Mouse (Mus musculus): ENCODE measurements around the gene Gm20767. TPM values are rescaled to one million over a fixed set of nuclear protein-coding genes. Genes with fewer than 3 reads are reported as not detected.
"Not testable (repeated sequence)": the region's sequence is repeated elsewhere in the genome, so short reads cannot be mapped to it uniquely, and the experiment has no call there.

The Gm20767 gene
- polyA plus RNA-seq, 1 experiment from 2014 or later: not detected

DNA sequence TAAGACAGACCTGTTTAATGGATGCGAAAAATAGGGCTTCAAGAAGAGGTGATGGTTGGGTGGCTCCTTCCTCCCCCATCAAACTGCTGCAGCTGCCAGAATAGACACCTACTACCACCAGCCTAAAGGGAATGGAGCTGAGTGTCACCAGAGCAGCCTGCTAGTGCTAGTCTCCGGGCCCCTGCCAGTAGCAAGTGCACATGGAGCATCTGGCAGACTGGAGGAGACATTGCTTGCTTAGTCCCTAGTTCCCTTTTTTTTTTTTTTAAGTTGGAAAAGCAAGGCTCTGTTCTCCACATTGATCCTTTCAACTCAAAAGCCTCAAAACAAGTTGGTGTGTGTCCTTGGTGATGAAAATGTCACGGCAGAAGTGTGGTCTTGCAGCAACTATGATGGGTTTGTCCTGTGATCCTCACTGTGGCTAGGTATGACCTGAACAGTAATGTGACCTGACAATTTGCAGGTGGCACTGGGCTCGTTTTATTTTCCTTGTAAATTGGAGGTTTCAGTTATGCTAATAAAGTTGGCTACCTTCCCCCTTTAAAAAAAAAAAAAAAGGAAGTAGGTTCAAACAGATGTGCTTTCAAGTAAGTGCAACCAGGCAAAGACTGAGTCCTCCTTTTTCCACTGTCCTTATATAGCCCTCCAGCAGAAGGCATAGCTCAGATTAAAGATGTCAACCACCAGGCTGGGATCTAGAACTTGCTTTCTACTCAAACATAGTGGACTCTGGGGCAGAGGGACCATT, 9.8 kb downstream of the Gm20767 start:
- H3K36me3 ChIP-seq (ENCODE audit: control insufficient read depth, insufficient read depth, low read length); ATAC-seq (ENCODE audit: insufficient number of reproducible peaks, low FRiP score, low TSS enrichment, low read depth); H3K9ac ChIP-seq (ENCODE audit: low read length); H3K4me3 ChIP-seq (ENCODE audit: low read depth, low read length); DNase-seq (ENCODE audit: low spot score); H3K27ac ChIP-seq (replicated peaks; ENCODE audit: low read depth, low read length); H3K4me1 ChIP-seq (ENCODE audit: control insufficient read depth, insufficient read depth, low read length); H3K27me3 ChIP-seq (ENCODE audit: control insufficient read depth, insufficient read depth, low read length); H3K4me2 ChIP-seq (ENCODE audit: low read depth, severe bottlenecking); H3K9me3 ChIP-seq (ENCODE audit: control insufficient read depth, low read length): not testable (repeated sequence)
- 64% methylated on average over 3 of the region's 4 CpGs for WGBS

DNA sequence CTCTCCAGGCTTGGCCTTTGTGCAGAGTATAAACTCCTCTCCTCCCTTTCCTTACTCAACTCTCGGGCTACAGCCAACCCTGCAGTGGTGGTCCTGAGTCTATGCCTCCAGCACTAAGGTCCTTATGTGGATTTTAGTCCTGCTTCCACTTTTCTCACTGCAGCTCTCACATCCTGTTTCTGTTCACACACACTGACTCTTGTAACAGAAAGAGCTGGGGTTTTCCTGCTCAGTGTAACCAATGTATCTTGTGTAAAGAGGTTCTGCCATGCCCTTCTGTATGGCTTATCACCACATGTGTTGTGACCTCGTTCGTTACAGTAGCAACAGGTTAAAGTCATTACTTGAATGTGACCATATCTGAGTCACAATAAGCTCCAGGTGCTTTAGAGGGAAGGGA, 10.5 kb downstream of the Gm20767 start:
- H3K27ac ChIP-seq (replicated peaks; ENCODE audit: low read depth, low read length); DNase-seq (ENCODE audit: low spot score); H3K4me1 ChIP-seq (ENCODE audit: control insufficient read depth, insufficient read depth, low read length); H3K4me3 ChIP-seq (ENCODE audit: low read depth, low read length); H3K9me3 ChIP-seq (ENCODE audit: control insufficient read depth, low read length); H3K27me3 ChIP-seq (ENCODE audit: control insufficient read depth, insufficient read depth, low read length); H3K4me2 ChIP-seq (ENCODE audit: low read depth, severe bottlenecking); H3K36me3 ChIP-seq (ENCODE audit: control insufficient read depth, insufficient read depth, low read length); H3K9ac ChIP-seq (ENCODE audit: low read length); ATAC-seq (ENCODE audit: insufficient number of reproducible peaks, low FRiP score, low TSS enrichment, low read depth): not testable (repeated sequence)
- 67% methylated on average over 3 of the region's 3 CpGs for WGBS

DNA sequence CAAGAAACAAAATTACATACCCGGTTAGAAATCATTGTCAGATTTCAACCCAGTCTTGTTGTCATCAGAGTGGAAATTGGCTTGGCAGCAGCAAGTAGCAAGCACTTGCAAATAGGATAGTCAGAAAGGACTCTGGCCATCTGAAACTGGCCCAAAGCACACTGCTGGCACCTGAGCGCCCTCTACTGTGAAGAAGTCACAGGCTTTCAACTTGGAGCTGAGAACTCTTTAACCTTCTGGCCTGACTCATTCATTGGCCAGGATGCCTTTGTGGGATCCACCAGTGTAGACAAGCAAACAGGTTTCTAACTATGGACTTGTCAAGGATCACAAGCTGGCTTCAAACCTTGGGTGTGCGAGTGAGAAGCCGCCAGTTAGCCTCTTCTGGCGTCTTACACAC, 28.3 kb downstream of the Gm20767 start:
- ATAC-seq (ENCODE audit: insufficient number of reproducible peaks, low FRiP score, low TSS enrichment, low read depth); H3K27me3 ChIP-seq (ENCODE audit: control insufficient read depth, insufficient read depth, low read length); H3K27ac ChIP-seq (replicated peaks; ENCODE audit: low read depth, low read length); H3K4me1 ChIP-seq (ENCODE audit: control insufficient read depth, insufficient read depth, low read length); H3K9me3 ChIP-seq (ENCODE audit: control insufficient read depth, low read length); H3K4me2 ChIP-seq (ENCODE audit: low read depth, severe bottlenecking); H3K9ac ChIP-seq (ENCODE audit: low read length); H3K36me3 ChIP-seq (ENCODE audit: control insufficient read depth, insufficient read depth, low read length); H3K4me3 ChIP-seq (ENCODE audit: low read depth, low read length); DNase-seq (ENCODE audit: low spot score): not testable (repeated sequence)
- WGBS: 45% methylated on average over 5 of the region's 5 CpGs

DNA sequence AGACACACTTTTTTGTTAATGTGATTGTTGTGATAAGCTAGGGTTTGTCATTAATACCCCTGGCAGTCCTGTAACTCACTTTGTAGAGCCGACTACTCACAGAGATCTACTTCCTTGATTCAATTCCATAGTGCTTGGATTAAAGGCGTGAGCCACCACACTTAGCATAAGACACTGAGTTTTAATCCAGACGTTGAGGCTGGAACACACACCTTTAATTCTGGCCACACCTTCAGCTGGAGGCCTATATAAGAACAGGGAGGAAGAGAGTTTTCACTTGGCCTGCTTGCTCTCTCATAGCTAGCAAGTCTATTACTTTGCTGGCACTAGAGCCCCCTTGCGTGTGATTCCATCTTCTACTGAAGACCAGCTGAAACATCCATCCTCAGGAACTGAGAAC, 32.1 kb downstream of the Gm20767 start, which contains the start of gene Gm21818:
Gene Gm21818 (plus strand): TSS at position 301 of the 400 bp plus-strand sequence.
- not testable (repeated sequence) for H3K9ac ChIP-seq (ENCODE audit: low read length); ATAC-seq (ENCODE audit: insufficient number of reproducible peaks, low FRiP score, low TSS enrichment, low read depth)
- 78% methylated on average over 4 of the region's 4 CpGs for WGBS

DNA sequence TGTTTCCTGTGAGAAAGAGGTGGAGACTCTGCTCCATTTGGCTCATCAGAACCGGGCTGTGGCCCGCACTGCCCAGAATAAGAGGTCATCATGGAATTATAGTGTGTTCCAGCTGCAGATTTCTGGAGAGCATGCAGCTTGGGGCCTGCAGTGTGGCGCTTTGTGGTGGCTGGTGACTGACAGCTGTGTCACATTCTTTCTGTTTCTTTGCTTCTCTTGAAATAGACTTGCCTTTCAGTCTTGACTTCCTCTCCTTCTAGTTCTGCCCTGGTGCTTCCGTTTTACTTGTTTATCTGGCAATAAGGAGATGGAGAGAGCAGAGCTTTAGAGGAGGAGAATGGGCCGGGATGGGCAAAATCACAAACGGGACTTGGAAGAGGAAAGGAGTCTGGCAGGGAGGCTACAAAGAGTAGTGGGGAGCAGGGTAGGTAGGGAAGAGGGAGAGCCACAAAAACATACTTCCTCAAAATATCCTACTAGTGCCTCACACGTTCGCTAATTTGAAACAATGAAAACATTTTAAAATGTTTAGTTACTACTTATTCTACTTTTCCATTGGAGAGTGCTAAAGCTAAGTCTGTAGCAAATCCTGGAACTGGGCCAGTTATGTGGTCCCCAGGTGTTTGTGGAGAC, 56.3 kb downstream of the Gm20767 start:
- H3K36me3 ChIP-seq (ENCODE audit: control insufficient read depth, insufficient read depth, low read length); H3K27ac ChIP-seq (replicated peaks; ENCODE audit: low read depth, low read length); H3K9ac ChIP-seq (ENCODE audit: low read length); H3K27me3 ChIP-seq (ENCODE audit: control insufficient read depth, insufficient read depth, low read length); H3K9me3 ChIP-seq (ENCODE audit: control insufficient read depth, low read length); ATAC-seq (ENCODE audit: insufficient number of reproducible peaks, low FRiP score, low TSS enrichment, low read depth); H3K4me2 ChIP-seq (ENCODE audit: low read depth, severe bottlenecking); DNase-seq (ENCODE audit: low spot score); H3K4me1 ChIP-seq (ENCODE audit: control insufficient read depth, insufficient read depth, low read length); H3K4me3 ChIP-seq (ENCODE audit: low read depth, low read length): not testable (repeated sequence)
- WGBS: 83% methylated on average over 7 of the region's 8 CpGs

More for the DNA sequence above, 32.1 kb downstream of the Gm20767 start, which contains the start of gene Gm21818:
- not testable (repeated sequence) for DNase-seq (ENCODE audit: low spot score); H3K27me3 ChIP-seq (ENCODE audit: control insufficient read depth, insufficient read depth, low read length); H3K27ac ChIP-seq (replicated peaks; ENCODE audit: low read depth, low read length); H3K4me3 ChIP-seq (ENCODE audit: low read depth, low read length); H3K9me3 ChIP-seq (ENCODE audit: control insufficient read depth, low read length); H3K36me3 ChIP-seq (ENCODE audit: control insufficient read depth, insufficient read depth, low read length); H3K4me1 ChIP-seq (ENCODE audit: control insufficient read depth, insufficient read depth, low read length); H3K4me2 ChIP-seq (ENCODE audit: low read depth, severe bottlenecking)

Other genes with a start within 250 kb of the Gm20767 start
- gene Tcstv1, start 245.5 kb upstream of the Gm20767 start, polyA plus RNA-seq (2014; fragmentation: Nextera tagmentation; extraction: Ambion mirVana): not detected in 2 replicates
- gene Gm21761, start 211.0 kb upstream of the Gm20767 start, polyA plus RNA-seq (2014; fragmentation: Nextera tagmentation; extraction: Ambion mirVana): not detected in 2 replicates
- gene B020031M17Rik, start 189.4 kb upstream of the Gm20767 start, polyA plus RNA-seq (2014; fragmentation: Nextera tagmentation; extraction: Ambion mirVana): not detected in 2 replicates
- not detected in 2 replicates for gene Gm36079, start 113.2 kb upstream of the Gm20767 start, polyA plus RNA-seq (2014; fragmentation: Nextera tagmentation; extraction: Ambion mirVana)
- not detected in 2 replicates for gene Gm21188, start 88.1 kb upstream of the Gm20767 start, polyA plus RNA-seq (2014; fragmentation: Nextera tagmentation; extraction: Ambion mirVana)
- gene Gm21818, start 32.2 kb downstream of the Gm20767 start, polyA plus RNA-seq (2014; fragmentation: Nextera tagmentation; extraction: Ambion mirVana): not detected in 2 replicates
- gene Gm21762, start 75.7 kb downstream of the Gm20767 start, polyA plus RNA-seq (2014; fragmentation: Nextera tagmentation; extraction: Ambion mirVana): not detected in 2 replicates
- not detected in 2 replicates for gene Gm21731, start 98.9 kb downstream of the Gm20767 start, polyA plus RNA-seq (2014; fragmentation: Nextera tagmentation; extraction: Ambion mirVana)
- not detected in 2 replicates for gene AF067061, start 122.9 kb downstream of the Gm20767 start, polyA plus RNA-seq (2014; fragmentation: Nextera tagmentation; extraction: Ambion mirVana)
- 0.23 TPM in 1 of 2 replicates, not detected in the other for gene BC147527, start 160.1 kb downstream of the Gm20767 start, polyA plus RNA-seq (2014; fragmentation: Nextera tagmentation; extraction: Ambion mirVana)
- not detected in 2 replicates for gene Tcstv3, start 176.6 kb downstream of the Gm20767 start, polyA plus RNA-seq (2014; fragmentation: Nextera tagmentation; extraction: Ambion mirVana)